ENCODE assay signal across 17 mouse cellular contexts in genomic region chr1:40229033-40229432, GRCm38 (mm10). TPM values are rescaled to one million over a fixed set of nuclear protein-coding genes. Genes with fewer than 3 reads are reported as not detected.
DNase-seq lines count a peak whose midpoint lies in the region; ATAC-seq lines count a peak whose summit lies in the region.
"Had no signal": no experiment of that assay in that cellular context is flagged by ENCODE, and none has a peak within 500 bp of the region (broad histone marks: within the 10 kb centered on the region; RNA-seq: fewer than 3 reads in every experiment).

No protein-coding gene starts in this region.

- no peaks in the 10 kb centered on the region for H3K9me3 ChIP-seq in liver, embryonic 12.5 days (replicated peaks)
- no peaks in the 10 kb centered on the region for H3K9me3 ChIP-seq in liver, embryonic 15.5 days (replicated peaks)
- H3K9me3 ChIP-seq in kidney, embryonic 14.5 days (ENCODE audit: control insufficient read depth, low read length): no peaks in the 10 kb centered on the region
- H3K9me3 ChIP-seq: embryonic facial prominence, embryonic 13.5 days; forebrain, embryonic 12.5 days; heart, embryonic 12.5 days; hindbrain, embryonic 10.5 days; hindbrain, embryonic 15.5 days had no signal

- no peaks in the 10 kb centered on the region for H3K36me3 ChIP-seq in liver, embryonic 12.5 days
- no peaks in the 10 kb centered on the region for H3K36me3 ChIP-seq in liver, embryonic 15.5 days (replicated peaks)
- H3K36me3 ChIP-seq in kidney, embryonic 14.5 days (ENCODE audit: control insufficient read depth, insufficient read depth, low read length): no peaks in the 10 kb centered on the region
- H3K36me3 ChIP-seq: embryonic facial prominence, embryonic 13.5 days; forebrain, embryonic 12.5 days; heart, embryonic 12.5 days; hindbrain, embryonic 10.5 days; hindbrain, embryonic 15.5 days had no signal

- peaks cover 60% of the 10 kb centered on the region for H3K4me1 ChIP-seq in liver, embryonic 12.5 days
- H3K4me1 ChIP-seq in liver, embryonic 15.5 days (replicated peaks): peaks cover 53% of the 10 kb centered on the region
- H3K4me1 ChIP-seq in kidney, embryonic 14.5 days (ENCODE audit: control insufficient read depth, insufficient read depth, low read length): peaks cover 16% of the 10 kb centered on the region
- H3K4me1 ChIP-seq: forebrain, embryonic 12.5 days; hindbrain, embryonic 15.5 days had no signal

- no peak overlapping the region for H3K9ac ChIP-seq in liver, embryonic 12.5 days
- H3K9ac ChIP-seq in liver, embryonic 15.5 days: no peak overlapping the region
- no peak overlapping the region for H3K9ac ChIP-seq in kidney, embryonic 14.5 days (ENCODE audit: low read depth, low read length)
- H3K9ac ChIP-seq: embryonic facial prominence, embryonic 13.5 days; forebrain, embryonic 12.5 days; heart, embryonic 12.5 days; hindbrain, embryonic 15.5 days had no signal

- H3K4me3 ChIP-seq in liver, embryonic 12.5 days: no peak overlapping the region
- no peak overlapping the region for H3K4me3 ChIP-seq in liver, embryonic 15.5 days (replicated peaks)
- no peak overlapping the region for H3K4me3 ChIP-seq in kidney, embryonic 14.5 days (ENCODE audit: low read length)
- H3K4me3 ChIP-seq: embryonic facial prominence, embryonic 13.5 days; forebrain, embryonic 12.5 days; heart, embryonic 12.5 days; hindbrain, embryonic 10.5 days; hindbrain, embryonic 15.5 days had no signal

- ATAC-seq in liver, embryonic 12.5 days: no peak
- no peak for ATAC-seq in liver, embryonic 15.5 days (ENCODE audit: insufficient read depth)
- no peak for ATAC-seq in kidney, embryonic 14.5 days (ENCODE audit: low FRiP score, low TSS enrichment)
- ATAC-seq: forebrain, embryonic 16.5 days had no signal

- DNase-seq in liver (no peak), adipocyte (ENCODE audit: low spot score) (peak; percentile 55)
- DNase-seq in thymus, postnatal 36 days: no peak
- DNase-seq: adrenal gland, postnatal 14 days; cerebellum, adult 11-12 months; cerebellum, adult 9-11 months; cerebellum, postnatal 36 days; gastrocnemius, postnatal 14 days had no signal

- 62% methylated on average over 3 of the region's 3 CpGs for WGBS in liver, embryonic 12.5 days (ENCODE audit: insufficient replicate concordance)
- WGBS in liver, embryonic 15.5 days (ENCODE audit: insufficient replicate concordance): 58% methylated on average over 3 of the region's 3 CpGs
- 84% methylated on average over 3 of the region's 3 CpGs for WGBS in kidney, embryonic 14.5 days

- no peaks in the 10 kb centered on the region for H3K27me3 ChIP-seq in liver, embryonic 12.5 days (replicated peaks)
- H3K27me3 ChIP-seq in liver, embryonic 15.5 days: no peaks in the 10 kb centered on the region
- no peaks in the 10 kb centered on the region for H3K27me3 ChIP-seq in kidney, embryonic 14.5 days (ENCODE audit: control insufficient read depth, insufficient read depth, low read length)
- H3K27me3 ChIP-seq: embryonic facial prominence, embryonic 13.5 days; forebrain, embryonic 12.5 days; heart, embryonic 12.5 days; hindbrain, embryonic 15.5 days had no signal

- peak overlapping the region; percentile 4; the same call in 1 of the 2 replicates for H3K27ac ChIP-seq in liver, embryonic 12.5 days
- peak overlapping the region; percentile 35; the same call in 1 of the 2 replicates for H3K27ac ChIP-seq in liver, embryonic 15.5 days (replicated peaks)
- H3K27ac ChIP-seq in kidney, embryonic 14.5 days (ENCODE audit: low read depth, low read length): no peak overlapping the region
- H3K27ac ChIP-seq: embryonic facial prominence, embryonic 13.5 days; forebrain, embryonic 12.5 days; hindbrain, embryonic 10.5 days; hindbrain, embryonic 15.5 days had no signal

- no peak overlapping the region for H3K4me2 ChIP-seq in liver, embryonic 12.5 days
- H3K4me2 ChIP-seq in liver, embryonic 15.5 days: no peak overlapping the region
- no peak overlapping the region for H3K4me2 ChIP-seq in kidney, embryonic 14.5 days (replicated peaks; ENCODE audit: low read depth, low read length)
- H3K4me2 ChIP-seq: embryonic facial prominence, embryonic 13.5 days; forebrain, embryonic 12.5 days; heart, embryonic 12.5 days; hindbrain, embryonic 15.5 days had no signal

RNA-seq across cellular contexts. Expression of gene Il1r1, which starts 4.2 kb away (rescaled TPM):
- 15.7 and 17.8 TPM in 2 replicates for polyA plus RNA-seq in liver, embryonic 12.5 days (2016; fragmentation: Nextera tagmentation; extraction: Ambion mirVana)
- 7.5 TPM in 2 replicates for polyA plus RNA-seq in liver, embryonic 15.5 days (2015; fragmentation: Nextera tagmentation; extraction: Ambion mirVana)
- 2.5 and 4.2 TPM in 2 replicates for polyA plus RNA-seq in kidney, embryonic 14.5 days (2014; fragmentation: Nextera tagmentation; extraction: Ambion mirVana)
